Mouse (Mus musculus): Measurements from ENCODE around the gene Pgls.

GRCm38 (mm10) chr8:71613418-71613817 lies 21.4 kb downstream of the Pgls start:
- TF ChIP-seq EP300 (IDR thresholded peaks at IDR 0.05; ENCODE audit: insufficient read depth, low read depth, low read length) = no peak
- TF ChIP-seq POLR2A (IDR thresholded peaks at IDR 0.05; ENCODE audit: insufficient read depth, low read depth, low read length) = no peak

All from heart, adult 2 months (tissue).